In the genomic region with DNA sequence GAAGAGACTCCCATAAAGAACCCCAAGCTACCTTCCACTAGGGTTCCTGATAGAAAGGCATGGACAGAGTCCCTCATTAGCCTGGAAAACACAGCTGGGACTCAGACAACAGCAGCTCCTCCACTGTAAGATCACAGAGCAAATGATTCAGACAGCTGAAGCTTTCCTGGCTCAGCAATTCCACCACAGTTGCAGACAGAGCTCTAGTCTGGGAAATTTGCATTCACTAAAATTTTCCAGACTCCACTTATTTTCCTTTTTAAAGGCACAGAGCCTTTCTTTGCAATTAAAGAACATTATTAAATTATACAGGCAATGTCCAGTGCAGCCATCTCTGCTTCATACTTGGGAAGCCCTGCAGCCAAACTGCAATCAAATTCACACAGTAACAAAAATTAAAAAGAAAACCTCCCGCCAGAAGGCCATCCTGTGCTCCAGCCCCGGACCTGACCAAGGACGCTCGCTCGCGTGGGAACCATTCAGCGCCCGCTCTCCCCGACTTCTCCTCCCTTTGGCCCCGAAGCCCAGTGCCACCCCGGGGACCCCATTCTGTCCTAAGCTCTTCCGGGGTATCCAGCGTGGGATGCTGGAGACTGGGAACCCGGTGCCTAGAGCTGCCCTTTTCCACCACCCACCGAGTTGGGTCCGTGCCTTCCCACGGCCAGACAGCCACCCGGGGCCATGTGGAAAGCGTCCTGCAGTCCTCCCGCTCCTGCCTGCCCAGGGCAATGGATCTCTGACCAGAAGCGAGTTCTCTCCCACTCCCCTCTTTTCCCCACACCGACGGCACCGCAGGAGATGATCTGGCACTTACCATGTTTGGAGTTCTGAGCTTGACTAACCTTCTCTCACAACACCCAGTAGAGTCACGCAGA, we compare ENCODE assay signal across 8 mouse cellular contexts. TPM values are rescaled to one million over a fixed set of nuclear protein-coding genes. Genes with fewer than 3 reads are reported as not detected.
DNase-seq lines count a peak whose midpoint lies in the region; ATAC-seq and TF ChIP-seq lines count a peak whose summit lies in the region.
"Not testable (repeated sequence)": the region's sequence is repeated elsewhere in the genome, so short reads cannot be mapped to it uniquely, and the experiment has no call there.

No protein-coding gene starts in this region.

- intact Hi-C loops in gastrocnemius, postnatal 14 days (cut with DNase I; ENCODE audit: low total_unique reads), result not testable (repeated sequence)

- H3K4me3 ChIP-seq in hindbrain, embryonic 14.5 days (replicated peaks; ENCODE audit: low read length), result peak overlapping the region; percentile 38
- H3K4me3 ChIP-seq in lung, embryonic 14.5 days (ENCODE audit: low read depth, low read length), result peak overlapping the region; percentile 43
- H3K4me3 ChIP-seq in neural tube, embryonic 13.5 days, result peak overlapping the region; percentile 43

- H3K9ac ChIP-seq in hindbrain, embryonic 14.5 days, result not testable (repeated sequence)
- peak overlapping the region; percentile 51; the same call in 1 of the 2 replicates for H3K9ac ChIP-seq in lung, embryonic 14.5 days
- H3K9ac ChIP-seq in neural tube, embryonic 13.5 days, result peak overlapping the region; percentile 60

- not testable (repeated sequence) for TF ChIP-seq CTCF in lung, embryonic 14.5 days (IDR thresholded peaks at IDR 0.05; ENCODE audit: low read depth)

- not testable (repeated sequence) for H3K27ac ChIP-seq in hindbrain, embryonic 14.5 days; lung, embryonic 14.5 days (ENCODE audit: low read depth); neural tube, embryonic 13.5 days (replicated peaks)

- not testable (repeated sequence) for H3K9me3 ChIP-seq in hindbrain, embryonic 14.5 days (ENCODE audit: control insufficient read depth, low read length); lung, embryonic 14.5 days (ENCODE audit: low read depth, low read length); neural tube, embryonic 13.5 days

- H3K27me3 ChIP-seq in hindbrain, embryonic 14.5 days (ENCODE audit: control insufficient read depth, insufficient read depth, low read length); lung, embryonic 14.5 days (ENCODE audit: insufficient read depth, low read length); neural tube, embryonic 13.5 days: not testable (repeated sequence)

- DNase-seq in adrenal gland, postnatal 14 days, result peak; percentile 36
- peak; percentile 0 for DNase-seq in embryo, embryonic 11 days
- DNase-seq in gastrocnemius, postnatal 14 days, result peak; percentile 12
- DNase-seq in hindbrain, embryonic 14.5 days (ENCODE audit: low spot score), result not testable (repeated sequence)
- peak; percentile 19 to 28 for DNase-seq in layer of hippocampus, postnatal 14 days (ENCODE audit: low spot score in 2 of 2)
- DNase-seq in lung, embryonic 14.5 days, result peak; percentile 7
- DNase-seq in thymus, postnatal 36 days, result peak; percentile 13 to 17

- not testable (repeated sequence) for ATAC-seq in hindbrain, embryonic 14.5 days (ENCODE audit: low FRiP score); lung, embryonic 14.5 days (ENCODE audit: insufficient read depth); neural tube, embryonic 13.5 days (ENCODE audit: low read depth)

- H3K36me3 ChIP-seq in hindbrain, embryonic 14.5 days (replicated peaks; ENCODE audit: control insufficient read depth, insufficient read depth); lung, embryonic 14.5 days (ENCODE audit: insufficient read depth); neural tube, embryonic 13.5 days: not testable (repeated sequence)

- 7% methylated on average over 25 of the region's 25 CpGs for WGBS in hindbrain, embryonic 14.5 days
- 3% methylated on average over 21 of the region's 25 CpGs for whole genome bisulfite sequencing in lung, embryonic 14.5 days
- 6% methylated on average over 25 of the region's 25 CpGs for WGBS in neural tube, embryonic 13.5 days

- H3K4me2 ChIP-seq in hindbrain, embryonic 14.5 days (replicated peaks), result peak overlapping the region; percentile 50
- H3K4me2 ChIP-seq in lung, embryonic 14.5 days, result peak overlapping the region; percentile 31; the same call in 1 of the 2 replicates
- peak overlapping the region; percentile 48 for H3K4me2 ChIP-seq in neural tube, embryonic 13.5 days

- H3K4me1 ChIP-seq in hindbrain, embryonic 14.5 days (replicated peaks; ENCODE audit: control insufficient read depth, insufficient read depth, low read length); lung, embryonic 14.5 days (ENCODE audit: insufficient read depth); neural tube, embryonic 13.5 days (replicated peaks): not testable (repeated sequence)

RNA-seq across cellular contexts. Expression of gene Gm14399, which starts 0.5 kb away (rescaled TPM):
- 16.1 and 16.8 TPM in 2 replicates for total RNA-seq in adrenal gland, postnatal 14 days (2021)
- total RNA-seq in gastrocnemius, postnatal 14 days (2021), result 1 to 10 TPM; 4.1 to 4.3 TPM
- polyA plus RNA-seq in hindbrain, embryonic 14.5 days (2014; fragmentation: Nextera tagmentation; extraction: Ambion mirVana), result 6.7 and 8.1 TPM in 2 replicates
- 10 to 100 TPM; 18.7 to 20.4 TPM for total RNA-seq in layer of hippocampus, postnatal 14 days (2021)
- 7.4 and 8.7 TPM in 2 replicates for polyA plus RNA-seq in lung, embryonic 14.5 days (2014; fragmentation: Nextera tagmentation; extraction: Ambion mirVana)
- polyA plus RNA-seq in neural tube, embryonic 13.5 days (2015; fragmentation: Nextera tagmentation; extraction: Ambion mirVana), result 1.8 and 2.3 TPM in 2 replicates

RNA-seq across cellular contexts. Expression of gene Gm14443, which starts 34.3 kb away (rescaled TPM):
- 0.96 and 1.4 TPM in 2 replicates for total RNA-seq in adrenal gland, postnatal 14 days (2021)
- under 1 TPM; 0.70 to 0.78 TPM for total RNA-seq in gastrocnemius, postnatal 14 days (2021)
- polyA plus RNA-seq in hindbrain, embryonic 14.5 days (2014; fragmentation: Nextera tagmentation; extraction: Ambion mirVana), result 0.90 and 1.5 TPM in 2 replicates
- 1 to 10 TPM; 3.7 to 3.8 TPM for total RNA-seq in layer of hippocampus, postnatal 14 days (2021)
- 0.62 and 0.89 TPM in 2 replicates for polyA plus RNA-seq in lung, embryonic 14.5 days (2014; fragmentation: Nextera tagmentation; extraction: Ambion mirVana)
- polyA plus RNA-seq in neural tube, embryonic 13.5 days (2015; fragmentation: Nextera tagmentation; extraction: Ambion mirVana), result 1.1 TPM in 2 replicates
